Mouse (Mus musculus) v-Abl transformed pro-B cells (cell line): ENCODE data around the gene Cdc42bpg.
"Not testable (repeated sequence)": the region's sequence is repeated elsewhere in the genome, so short reads cannot be mapped to it uniquely, and the experiment has no call there.

Experiments used
- in situ Hi-C, 2 experiments: fragments of 400-800 bp; cut with MboI; formaldehyde crosslinking; loops; one replicate each; pipeline ENCODE4 v1.15.1; 2025; ENCODE audit not compliant: unreplicated experiment in 2 of 2

Gene Cdc42bpg

DNA sequence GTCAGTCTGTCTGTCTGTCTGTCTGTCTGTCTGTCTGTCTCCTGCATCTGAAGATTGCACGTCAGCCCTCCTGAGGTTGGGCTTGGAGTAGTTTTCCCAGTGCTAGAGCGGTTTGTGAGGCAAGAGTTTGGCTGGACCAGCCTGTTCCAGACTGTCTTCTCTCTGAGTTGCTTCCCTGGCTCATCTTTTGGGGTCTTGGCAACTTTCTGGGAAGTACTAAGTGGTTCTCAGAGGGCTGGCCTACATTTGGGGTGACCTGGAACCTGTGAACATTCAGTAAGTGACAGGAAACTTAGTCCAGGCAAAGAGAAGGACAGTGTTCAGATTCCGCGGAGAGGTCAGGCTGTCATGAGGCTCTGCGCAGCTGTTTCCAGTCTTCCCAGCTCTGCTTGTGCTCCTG lies 14.0 kb upstream of the Cdc42bpg start:
- in situ Hi-C loops = no loop called here

DNA sequence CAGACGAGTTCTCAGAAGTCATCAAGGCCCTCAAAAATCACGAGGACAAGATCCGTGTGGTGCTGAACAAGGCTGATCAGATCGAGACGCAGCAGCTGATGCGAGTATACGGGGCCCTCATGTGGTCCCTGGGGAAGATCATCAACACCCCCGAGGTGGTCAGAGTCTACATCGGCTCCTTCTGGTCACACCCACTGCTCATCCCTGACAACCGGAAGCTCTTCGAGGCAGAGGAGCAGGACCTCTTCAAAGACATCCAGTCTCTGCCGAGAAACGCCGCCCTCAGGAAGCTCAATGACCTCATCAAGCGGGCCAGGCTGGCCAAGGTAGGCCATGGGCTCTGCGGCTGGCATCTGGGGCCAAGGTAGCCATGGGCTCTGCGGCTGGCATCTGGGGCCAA lies 12.0 kb upstream of the Cdc42bpg start:
- in situ Hi-C loops = no loop called here

DNA sequence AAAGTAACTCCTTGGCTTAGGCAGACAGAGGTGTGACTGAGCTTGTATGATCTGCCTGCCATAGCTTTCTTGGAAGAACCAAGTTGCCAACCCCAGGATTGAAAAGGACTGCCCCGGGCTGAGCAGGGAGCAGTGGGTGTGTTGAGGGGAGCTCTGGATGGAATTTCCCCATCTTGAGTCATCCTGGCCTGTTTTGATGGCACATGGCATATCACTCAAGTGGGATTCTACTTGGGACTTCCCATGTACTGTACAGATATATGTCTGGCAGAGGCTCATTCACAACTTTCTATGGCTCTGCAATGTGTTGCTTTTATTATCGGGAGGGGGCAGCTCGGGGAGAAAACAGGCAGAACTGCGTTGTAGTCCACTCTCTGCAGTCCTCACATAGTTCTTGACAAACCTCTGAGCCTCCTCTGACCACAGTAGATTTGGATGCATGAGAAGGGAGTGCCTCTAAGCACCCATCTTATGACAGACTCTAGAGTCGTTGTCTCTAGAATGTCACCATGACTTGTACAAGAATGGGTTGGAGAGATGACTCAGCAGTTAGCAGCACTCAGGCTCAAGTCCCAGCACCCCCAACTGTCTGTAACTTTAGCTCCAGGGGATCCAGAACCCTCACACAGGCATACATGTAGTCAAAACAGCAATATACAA lies 9.6 kb upstream of the Cdc42bpg start:
- in situ Hi-C loops = no loop called here

DNA sequence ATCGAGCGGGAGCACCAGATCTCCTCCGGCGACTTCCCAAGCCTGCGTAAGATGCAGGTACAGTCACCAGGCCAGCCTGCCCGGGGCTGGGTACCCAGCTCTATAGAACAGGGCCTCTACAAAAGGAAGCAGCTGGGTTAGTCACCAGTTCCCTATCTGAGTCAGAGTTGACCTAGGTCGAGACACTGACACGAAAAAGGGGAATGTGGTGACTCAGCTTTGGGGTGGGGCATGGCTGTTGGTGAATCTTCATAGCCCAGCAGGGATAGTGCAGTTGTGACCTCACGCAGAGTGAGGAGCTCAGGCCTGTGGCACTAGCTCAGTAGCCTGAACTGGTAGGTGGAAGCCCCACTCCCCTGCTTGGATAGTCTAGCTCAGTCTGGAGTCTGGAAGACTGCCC lies 8.6 kb upstream of the Cdc42bpg start:
- in situ Hi-C loops = no loop called here

DNA sequence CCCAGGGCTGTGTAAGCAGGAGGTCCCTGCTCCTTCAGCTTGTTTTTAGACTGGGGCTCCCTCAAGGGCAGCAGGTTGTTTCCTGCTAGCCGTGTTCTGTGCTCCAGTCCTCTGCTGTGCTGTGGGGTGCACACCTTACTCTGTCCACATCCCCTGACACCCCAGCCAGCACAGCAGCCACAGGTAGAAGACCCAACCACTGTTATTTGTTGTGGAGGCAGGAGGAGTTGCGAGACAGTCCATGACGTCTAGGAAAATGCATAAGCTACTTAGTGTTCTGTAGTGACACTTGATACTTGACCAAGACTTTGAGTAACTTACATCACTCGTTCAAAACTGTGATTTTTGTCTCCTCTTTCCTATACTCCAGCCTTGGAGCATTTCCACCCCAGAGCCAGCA lies 7.3 kb upstream of the Cdc42bpg start:
- in situ Hi-C loops = no loop called here

DNA sequence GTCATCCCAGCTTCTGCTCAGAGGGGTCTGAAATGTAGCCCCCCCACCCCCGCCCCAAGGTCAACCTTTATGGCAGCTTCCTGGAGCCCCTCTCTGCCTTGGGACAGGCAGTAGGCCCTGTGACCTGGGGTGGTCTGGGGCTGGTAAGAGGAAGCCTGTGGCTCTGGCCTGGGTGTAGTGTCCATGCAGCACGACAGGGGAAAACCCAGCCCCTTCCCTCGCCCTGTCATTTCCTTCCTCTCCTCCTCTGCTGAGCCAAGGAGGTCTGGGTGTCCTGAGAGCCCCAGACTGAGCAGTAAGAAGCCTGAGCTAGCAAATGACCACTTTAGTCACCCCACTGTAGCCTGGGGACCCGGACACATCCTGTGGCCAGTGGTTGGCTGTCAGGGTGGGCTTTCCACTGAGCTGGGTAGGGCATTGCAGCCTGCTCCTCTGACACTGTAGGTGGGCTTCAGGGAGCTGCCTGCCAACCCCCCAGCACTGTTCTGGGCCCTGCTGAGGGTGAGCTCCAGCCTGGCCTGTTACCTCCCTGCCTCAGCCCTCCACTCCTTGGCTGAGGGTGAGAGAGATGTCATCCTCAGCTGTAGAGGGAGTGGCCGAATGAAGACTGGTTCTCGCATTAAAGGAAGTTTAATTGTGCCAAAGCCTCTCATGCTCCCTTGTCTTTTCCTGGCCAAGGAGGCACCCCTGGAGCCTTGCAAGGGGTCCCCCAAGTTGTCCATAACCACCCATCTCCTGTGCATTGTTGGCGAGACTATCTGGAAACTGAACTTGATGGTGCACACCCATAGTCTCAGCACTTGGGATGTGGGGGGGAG lies 6.6 kb upstream of the Cdc42bpg start:
- in situ Hi-C loops = no loop called here

DNA sequence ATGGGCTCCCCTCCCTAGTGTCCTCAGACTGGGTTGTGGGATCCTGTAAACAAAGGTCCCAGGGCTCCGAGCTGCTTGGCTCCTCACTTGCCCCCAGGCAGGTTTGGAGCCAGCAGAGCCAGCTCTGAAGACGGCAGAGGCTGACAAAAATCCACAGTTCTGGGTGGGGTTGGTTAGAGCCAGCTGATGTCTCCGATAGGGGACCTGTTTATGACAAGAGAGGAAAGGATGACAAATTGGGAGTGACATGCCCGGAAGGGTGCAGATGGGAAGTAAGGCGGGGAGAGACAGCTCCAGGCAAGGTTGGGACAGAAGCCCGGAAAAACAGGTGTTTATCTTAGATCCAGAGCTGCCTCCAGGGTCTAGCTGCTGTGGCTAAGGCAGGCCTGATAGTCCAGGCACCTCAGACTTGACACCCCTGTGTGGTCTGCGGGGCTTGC lies 5.8 kb upstream of the Cdc42bpg start:
- in situ Hi-C loops = no loop called here

DNA sequence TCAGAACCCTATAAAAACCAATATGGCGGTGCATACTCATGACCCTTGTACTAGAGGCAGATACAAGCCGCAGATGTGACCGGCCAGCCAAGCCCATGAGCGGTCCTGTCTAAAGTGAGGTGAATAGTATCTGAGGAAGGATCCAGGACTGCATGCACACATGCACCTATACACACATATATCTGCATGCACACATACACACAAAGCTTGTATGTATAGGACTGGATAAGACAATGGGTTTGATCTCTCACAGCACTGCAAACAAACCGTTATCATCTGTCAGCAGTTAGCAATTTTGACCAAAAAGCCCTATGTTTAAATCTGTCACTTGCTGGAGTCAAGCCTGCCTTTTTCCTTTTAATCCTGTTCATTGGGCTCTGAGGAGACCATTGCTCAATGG lies 4.1 kb upstream of the Cdc42bpg start:
- in situ Hi-C loops = no loop called here

DNA sequence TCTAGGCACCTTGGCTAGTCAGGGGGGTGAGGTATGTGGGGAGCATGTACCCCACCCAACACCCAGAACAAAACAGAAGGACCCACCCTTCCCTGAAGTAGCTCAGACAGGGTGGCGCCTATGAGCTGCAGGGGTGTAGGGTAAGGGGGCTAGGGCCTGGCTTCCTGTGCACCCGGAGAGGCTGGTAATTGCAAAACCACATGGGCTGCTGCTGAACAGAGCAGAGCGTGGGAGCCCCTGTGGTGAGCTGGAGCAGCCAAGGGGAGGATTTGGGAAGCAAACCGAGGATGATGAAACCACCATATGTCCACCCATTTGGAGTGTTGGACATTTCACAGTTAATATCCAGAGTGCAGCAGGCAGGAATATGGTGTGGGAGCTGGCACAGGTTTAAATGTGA lies 3.7 kb upstream of the Cdc42bpg start:
- in situ Hi-C loops = no loop called here

DNA sequence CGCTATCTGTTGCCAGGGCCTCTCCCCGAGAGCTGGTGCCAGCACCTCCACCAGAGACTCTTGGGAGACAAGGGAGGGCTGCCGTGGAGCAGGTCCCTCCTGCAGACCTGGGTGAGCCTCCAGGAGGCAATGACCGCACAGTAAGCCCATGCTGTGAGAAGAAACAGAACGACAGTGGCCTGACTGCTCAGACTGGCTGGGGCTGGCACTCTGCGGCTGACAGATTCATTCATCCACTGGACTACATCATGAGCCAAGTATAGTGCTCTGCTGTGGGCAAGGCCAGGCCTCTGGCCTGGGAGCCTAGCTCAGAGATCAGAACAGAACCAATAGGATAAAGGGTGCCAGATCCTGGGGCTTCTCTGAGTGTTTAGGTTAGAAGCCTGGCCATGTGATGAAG lies 2.4 kb upstream of the Cdc42bpg start:
- in situ Hi-C loops = no loop called here

DNA sequence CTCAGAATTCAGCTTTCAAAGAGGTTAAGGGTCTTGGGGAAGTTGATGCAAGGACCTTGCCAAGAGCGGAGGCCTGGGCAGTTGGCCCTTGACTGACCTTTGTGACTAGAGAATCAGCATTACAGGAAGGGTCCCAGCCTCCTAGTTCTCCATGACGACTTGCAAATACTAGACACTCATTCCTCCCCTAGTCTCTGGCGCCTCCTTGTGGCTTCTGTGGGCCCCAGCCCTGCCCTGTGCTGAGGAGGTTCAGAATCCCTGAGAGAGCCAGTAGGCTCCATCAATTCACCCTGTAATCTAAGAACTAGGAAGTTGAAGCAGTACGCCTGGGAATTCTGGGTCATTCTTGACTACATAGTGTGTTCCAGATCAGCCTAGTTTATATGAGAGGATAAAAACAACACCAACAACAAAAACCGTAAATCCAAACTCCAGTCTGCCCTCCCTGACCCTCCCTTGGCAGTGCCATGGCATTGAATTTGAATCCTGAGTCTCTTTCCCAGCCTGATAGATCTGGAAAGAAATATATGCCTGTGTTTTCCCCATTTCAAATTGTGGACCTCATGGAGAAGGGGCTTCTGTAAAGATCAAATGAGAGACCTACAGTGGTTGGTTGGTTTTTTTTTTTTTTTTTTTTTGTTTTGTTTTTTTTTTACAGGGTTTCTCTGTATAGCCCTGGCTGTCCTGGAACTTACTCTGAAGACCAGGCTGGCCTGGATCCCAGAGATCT lies 1.3 kb upstream of the Cdc42bpg start:
- in situ Hi-C loops = loop anchor here (5.0 kb wide), 2 partner anchors 33 to 43 kb away; no protein-coding TSS in a partner anchor

DNA sequence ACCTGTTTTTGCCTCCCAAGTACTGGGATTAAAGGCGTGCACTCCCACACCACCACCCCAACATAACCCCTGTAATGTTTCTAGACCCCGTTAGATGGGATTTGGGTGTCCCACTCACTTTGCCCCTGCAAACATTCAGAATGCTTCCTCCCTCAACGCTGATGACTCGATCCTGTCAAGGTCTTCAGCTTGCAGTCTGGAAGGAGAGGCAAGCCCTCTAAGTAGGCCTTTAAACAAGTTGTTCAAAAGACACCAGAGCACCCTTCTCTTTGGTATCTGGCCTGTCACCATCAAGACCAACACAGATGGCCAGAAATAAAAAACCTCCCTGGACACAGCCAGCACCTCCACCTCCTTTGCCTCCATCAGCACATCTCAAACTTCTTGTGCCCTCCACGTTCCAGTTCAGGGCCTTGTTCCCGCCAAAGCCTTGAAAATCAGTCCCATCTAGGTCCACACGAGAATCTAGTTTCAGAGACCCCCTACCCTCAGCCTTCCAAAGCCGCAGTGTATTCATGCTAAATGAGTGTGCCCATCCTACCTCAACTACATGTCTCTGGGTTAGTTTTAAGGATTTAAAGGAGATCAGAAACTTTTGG lies 640 bp upstream of the Cdc42bpg start:
- in situ Hi-C loops = loop anchor here (5.0 kb wide), 2 partner anchors 33 to 43 kb away; no protein-coding TSS in a partner anchor

DNA sequence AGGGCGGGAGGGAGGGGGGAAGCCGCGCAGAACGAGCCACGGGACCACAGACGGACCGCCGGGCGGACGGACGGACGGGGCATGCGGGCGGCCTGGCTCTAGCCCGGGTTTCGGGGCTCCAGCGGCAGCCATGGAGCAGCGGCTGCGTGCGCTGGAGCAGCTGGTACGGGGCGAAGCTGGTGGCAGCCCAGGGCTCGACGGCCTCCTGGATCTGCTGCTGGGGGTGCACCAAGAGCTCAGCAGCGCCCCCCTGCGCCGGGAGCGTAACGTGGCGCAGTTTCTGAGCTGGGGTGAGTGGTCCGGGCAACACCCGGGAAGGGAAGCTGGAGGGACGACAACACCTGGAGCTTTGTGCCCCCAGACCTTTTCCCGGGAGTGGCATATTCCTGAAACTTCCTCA lies 330 bp downstream of the Cdc42bpg start:
- in situ Hi-C loops = loop anchor here (5.0 kb wide), 2 partner anchors 34 to 44 kb away; no protein-coding TSS in a partner anchor

DNA sequence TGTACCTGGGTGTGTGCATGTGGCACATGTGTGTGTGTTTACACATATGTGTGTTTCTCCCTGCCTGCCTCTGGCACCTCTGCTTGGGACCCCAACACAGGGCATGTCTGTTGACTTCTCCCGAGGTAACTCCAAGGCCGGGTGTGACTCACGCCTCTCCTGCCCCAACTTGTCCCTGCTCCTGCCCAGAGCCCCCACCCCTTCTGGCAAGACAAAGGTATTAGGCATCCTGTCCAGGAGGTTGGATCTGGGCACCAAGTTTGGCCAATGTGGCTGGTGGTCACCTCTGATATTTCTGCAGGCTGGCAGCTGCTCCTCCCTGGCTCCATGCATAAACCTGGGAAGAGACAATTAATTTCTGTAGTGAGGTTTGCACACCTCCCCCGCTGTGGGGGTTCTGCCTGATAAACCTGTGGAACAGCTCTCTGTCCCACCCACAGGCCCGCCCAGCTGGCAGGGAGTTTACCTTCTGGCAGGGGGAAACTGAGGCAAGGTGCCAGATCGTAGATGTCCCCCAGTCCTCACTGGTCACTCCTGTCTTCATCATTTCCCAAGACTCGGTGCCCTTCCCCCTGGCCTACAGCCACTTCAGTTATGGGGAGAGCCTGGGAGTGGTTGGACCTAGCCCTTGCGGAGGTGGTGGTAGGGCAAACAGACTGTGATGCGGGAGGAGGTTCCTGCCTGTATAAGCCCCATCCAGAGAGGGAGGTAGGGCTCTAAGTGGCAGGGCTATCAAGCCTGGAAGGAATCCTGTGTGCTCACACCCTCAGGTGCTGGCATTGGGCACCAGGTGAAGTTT lies 1.7 kb downstream of the Cdc42bpg start:
- in situ Hi-C loops = loop anchor here (5.0 kb wide), 2 partner anchors 36 to 46 kb away; no protein-coding TSS in a partner anchor

DNA sequence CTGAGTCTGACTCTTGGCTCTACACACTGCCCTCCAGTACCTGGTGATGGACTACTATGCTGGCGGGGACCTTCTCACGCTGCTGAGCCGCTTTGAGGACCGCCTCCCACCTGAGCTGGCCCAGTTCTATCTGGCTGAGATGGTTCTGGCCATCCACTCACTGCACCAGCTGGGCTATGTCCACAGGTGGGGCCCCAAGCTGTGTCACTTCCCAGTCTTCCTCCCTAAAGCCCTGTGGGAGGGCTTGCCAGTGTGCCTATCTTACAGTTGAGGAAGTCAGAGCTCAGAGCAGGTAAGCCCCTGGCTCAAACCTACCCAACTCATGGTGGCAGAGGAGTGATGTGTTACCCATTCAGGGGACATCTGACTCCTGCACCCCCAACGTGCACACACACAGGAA lies 3.9 kb downstream of the Cdc42bpg start:
- in situ Hi-C loops = no loop called here

DNA sequence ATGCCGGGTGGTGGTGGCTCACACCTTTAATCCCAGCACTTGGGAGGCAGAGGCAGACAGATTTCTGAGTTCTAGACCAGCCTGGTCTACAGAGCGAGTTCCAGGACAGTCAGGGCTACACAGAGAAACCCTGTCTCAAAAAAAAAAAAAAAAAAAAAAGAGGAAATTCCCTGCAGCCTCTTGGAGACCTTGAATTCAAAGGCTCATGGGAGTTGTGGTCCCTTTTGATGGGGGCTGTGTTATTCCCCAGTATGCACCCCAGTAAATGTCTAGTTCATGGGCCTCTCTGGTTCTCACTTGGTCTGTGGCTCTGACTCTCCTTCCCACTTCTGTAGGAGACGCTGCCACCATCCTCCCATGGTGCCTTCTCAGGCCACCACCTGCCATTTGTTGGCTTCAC lies 5.5 kb downstream of the Cdc42bpg start:
- in situ Hi-C loops = not testable (repeated sequence)

DNA sequence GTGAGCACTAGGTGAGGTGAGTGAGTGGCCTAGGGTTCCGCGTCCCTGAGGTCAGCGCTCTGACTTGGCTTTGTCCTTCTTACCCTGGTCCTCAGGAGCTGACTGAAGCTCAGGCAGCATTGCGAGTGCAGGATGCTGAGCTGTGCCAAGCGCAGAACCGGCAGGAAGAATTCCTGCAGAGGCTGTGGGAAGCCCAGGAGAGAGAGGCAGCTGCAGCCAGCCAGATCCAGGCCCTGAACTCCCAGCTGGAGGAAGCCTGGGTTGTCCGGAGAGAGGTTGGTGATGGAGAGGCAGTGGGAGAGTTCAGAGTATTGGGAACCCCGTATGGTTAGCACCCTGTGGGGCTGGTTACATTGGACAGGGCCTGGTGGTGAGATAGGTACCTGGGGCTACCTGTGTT lies 7.5 kb downstream of the Cdc42bpg start:
- in situ Hi-C loops = no loop called here

DNA sequence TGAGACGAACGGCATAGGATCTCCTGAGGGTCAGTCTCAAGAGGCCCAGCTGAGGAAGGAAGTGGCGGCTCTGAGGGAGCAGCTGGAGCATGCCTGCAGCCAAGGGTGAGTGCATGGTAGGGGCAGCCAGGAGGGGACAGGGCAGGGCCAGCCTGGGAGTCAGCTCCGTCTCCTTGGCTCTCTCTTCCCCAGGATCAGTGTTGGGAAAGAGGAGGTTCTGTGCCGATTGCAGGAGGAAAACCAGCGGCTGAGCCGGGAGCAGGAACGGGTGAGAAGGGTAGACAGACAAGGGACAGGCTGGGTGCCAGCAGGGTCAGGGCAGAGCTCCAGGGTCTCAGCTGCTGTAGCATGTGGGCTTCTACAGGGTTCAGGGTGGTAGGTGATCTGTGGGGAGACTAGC lies 8.3 kb downstream of the Cdc42bpg start:
- in situ Hi-C loops = no loop called here

DNA sequence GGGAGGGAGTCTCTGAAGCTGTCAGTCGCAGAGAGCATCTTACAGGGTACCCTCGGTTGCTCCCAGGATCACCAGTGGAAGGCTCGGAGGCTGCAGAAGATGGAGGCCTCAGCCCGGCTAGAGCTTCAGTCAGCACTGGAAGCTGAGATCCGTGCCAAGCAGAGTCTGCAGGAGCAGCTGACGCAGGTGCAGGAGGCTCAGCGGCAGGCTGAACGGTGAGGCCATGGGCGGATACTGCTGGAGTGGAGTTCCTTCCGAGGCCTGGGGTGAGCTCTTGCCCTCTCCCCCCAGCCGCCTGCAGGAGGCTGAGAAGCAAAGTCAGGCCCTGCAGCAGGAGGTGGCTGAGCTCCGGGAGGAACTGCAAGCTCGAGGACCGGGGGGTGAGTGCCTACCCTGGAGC lies 9.3 kb downstream of the Cdc42bpg start:
- in situ Hi-C loops = no loop called here

DNA sequence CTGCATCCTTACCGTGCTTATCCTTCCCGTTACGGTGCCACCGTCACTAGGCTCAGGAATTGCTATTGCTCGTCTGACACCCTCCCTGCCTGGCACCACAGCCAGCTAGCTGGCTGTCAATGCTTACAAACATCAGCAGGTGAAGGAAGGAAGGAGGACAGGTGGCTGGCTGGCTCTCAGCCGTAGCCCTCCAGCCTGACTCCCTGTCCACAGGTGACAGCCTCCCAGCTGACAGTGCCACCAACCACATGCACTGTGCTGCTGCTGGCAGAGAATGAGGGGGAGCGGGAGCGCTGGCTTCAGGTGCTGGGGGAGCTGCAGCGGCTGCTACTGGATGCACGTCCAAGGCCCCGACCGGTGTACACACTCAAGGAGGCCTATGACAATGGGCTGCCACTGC lies 11.9 kb downstream of the Cdc42bpg start:
- in situ Hi-C loops = no loop called here
